Mouse (Mus musculus) kidney, adult 2 months (tissue): ENCODE results near the gene Acat3. TPM values are rescaled to one million over a fixed set of nuclear protein-coding genes. Genes with fewer than 3 reads are reported as not detected.

Source experiments
- DNase-seq: peaks from one replicate; pipeline ENCODE4 v3.0.0; 2021
- H3K27ac ChIP-seq: fragments of 200-500 bp; 2 replicates; pipeline ENCODE4 v1.5.1; 2012; ENCODE audit warnings: low read depth, low read length, control low read depth, inconsistent platforms; ENCODE audit not compliant: insufficient read depth
- H3K27me3 ChIP-seq: fragments of 200-500 bp; replicated peaks from 2 replicates; pipeline ENCODE4 v1.6.1; 2012; ENCODE audit warnings: mild to moderate bottlenecking, moderate library complexity, low read length, inconsistent platforms; ENCODE audit not compliant: control insufficient read depth, insufficient read depth
- H3K36me3 ChIP-seq: fragments of 200-500 bp; 2 replicates; pipeline ENCODE4 v1.6.1; 2012; ENCODE audit warnings: mild to moderate bottlenecking, moderate library complexity, low read length, inconsistent platforms; ENCODE audit not compliant: control insufficient read depth, insufficient read depth
- H3K4me1 ChIP-seq: fragments of 200-500 bp; 2 replicates; pipeline ENCODE4 v1.6.1; 2011; ENCODE audit warnings: low read length; ENCODE audit not compliant: control insufficient read depth, insufficient read depth
- H3K4me3 ChIP-seq: fragments of 200-500 bp; 2 replicates; pipeline ENCODE4 v1.5.1; 2011; ENCODE audit warnings: mild to moderate bottlenecking, low read depth, low read length, control low read depth; ENCODE audit not compliant: insufficient read depth
- CTCF ChIP-seq: fragments of 200-500 bp; conservative IDR thresholded peaks from 2 replicates; pipeline ENCODE4 v1.5.1; 2011; ENCODE audit warnings: low read depth, mild to moderate bottlenecking, control low read depth, low read length, moderate library complexity, mixed read lengths; ENCODE audit not compliant: insufficient read depth, insufficient read length
- POLR2A ChIP-seq: fragments of 200-500 bp; IDR thresholded peaks from one replicate; pipeline ENCODE4 v1.6.1; 2011; ENCODE audit warnings: low read depth, low read length, control low read depth
- WGBS: fragments of 180-500 bp; shearing (Covaris S2); methylation state at CpG from one replicate; pipeline ENCODE4 v1.1.7; 2018; 5-methylcytosine and 5-hydroxymethylcytosine counted together
- polyA plus RNA-seq: library from polyadenylated mRNA; depleted of rRNA; stranded (reverse); fragments of >200 nt; gene quantifications from 2 replicates; pipeline ENCODE4 v1.2.3, GENCODE M21; 2012; rRNA removed

The Acat3 gene
- polyA plus RNA-seq, 1 experiment = 10.3 TPM

- Histone ChIP-seq H3K4me1 (no peaks in the 10 kb centered on the region), H3K4me3 (no peak overlapping the region), H3K27me3 (no peaks in the 10 kb centered on the region), H3K36me3 (no peaks in the 10 kb centered on the region), H3K27ac (no peak overlapping the region)
- WGBS = 93% methylated on average over 4 of the region's 4 CpGs
- no peak for DNase-seq
- TF ChIP-seq POLR2A (no peak), CTCF (no peak)
These were observed 49.3 kb downstream of the Acat3 start for GRCm38 (mm10) chr17:12891054-12891453.

GRCm38 (mm10) chr17:12887021-12887775 is 53.2 kb downstream of the Acat3 start:
- no peak for TF ChIP-seq POLR2A
- no peak for TF ChIP-seq CTCF
- Histone ChIP-seq H3K36me3 (no peaks in the 10 kb centered on the region), H3K27me3 (no peaks in the 10 kb centered on the region), H3K27ac (no peak overlapping the region), H3K4me1 (no peaks in the 10 kb centered on the region), H3K4me3 (no peak overlapping the region)
- DNase-seq = no peak
- 66% methylated on average over 15 of the region's 15 CpGs for WGBS

- Histone ChIP-seq H3K27me3 (no peaks in the 10 kb centered on the region), H3K4me1 (no peaks in the 10 kb centered on the region), H3K36me3 (no peaks in the 10 kb centered on the region), H3K4me3 (no peak overlapping the region), H3K27ac (no peak overlapping the region)
- TF ChIP-seq POLR2A = no peak
- no peak for TF ChIP-seq CTCF
- WGBS = 48% methylated on average over 6 of the region's 6 CpGs
- DNase-seq = no peak
These were observed 53.8 kb downstream of the Acat3 start for GRCm38 (mm10) chr17:12886620-12887019.

GRCm38 (mm10) chr17:12881216-12881615 is 59.2 kb downstream of the Acat3 start:
- Histone ChIP-seq H3K4me1 (peaks cover 5% of the 10 kb centered on the region; the same call in 1 of the 2 replicates), H3K27me3 (no peaks in the 10 kb centered on the region), H3K36me3 (no peaks in the 10 kb centered on the region), H3K27ac (no peak overlapping the region), H3K4me3 (no peak overlapping the region)
- DNase-seq = no peak
- no peak for TF ChIP-seq CTCF
- TF ChIP-seq POLR2A = no peak
- 80% methylated on average over 1 of the region's 1 CpGs for WGBS

- Histone ChIP-seq H3K27me3 (no peaks in the 10 kb centered on the region), H3K4me3 (no peak overlapping the region), H3K27ac (no peak overlapping the region), H3K4me1 (peaks cover 5% of the 10 kb centered on the region; the same call in 1 of the 2 replicates), H3K36me3 (no peaks in the 10 kb centered on the region)
- DNase-seq = peak; percentile 91
- WGBS = 2% methylated on average over 14 of the region's 14 CpGs
- no peak for TF ChIP-seq POLR2A
- peak; percentile 77 for TF ChIP-seq CTCF
These were observed 60.2 kb downstream of the Acat3 start for GRCm38 (mm10) chr17:12880178-12880577.

- Histone ChIP-seq H3K27me3 (no peaks in the 10 kb centered on the region), H3K4me3 (no peak within 1 kb of the TSS), H3K36me3 (no peaks in the 10 kb centered on the region), H3K4me1 (peaks cover 5% of the 10 kb centered on the region; the same call in 1 of the 2 replicates), H3K27ac (no peak within 1 kb of the TSS)
- TF ChIP-seq POLR2A (no peak), CTCF (no peak)
- WGBS = 87% methylated on average over 5 of the region's 5 CpGs
- no peak for DNase-seq
These were observed 64.7 kb downstream of the Acat3 start, which contains the start of gene Mrgprh for GRCm38 (mm10) chr17:12875734-12876133. TSS of gene Mrgprh (plus strand) at chr17:12876034.

Other genes with a start within 250 kb of the Acat3 start
- 24.8 and 27.0 TPM in 2 replicates for gene Igf2r, start 170.9 kb downstream of the Acat3 start, polyA plus RNA-seq
- gene Mas1, start 72.5 kb downstream of the Acat3 start, polyA plus RNA-seq = 0.48 and 1.4 TPM in 2 replicates
- 0.31 and 0.52 TPM in 2 replicates for gene Mrgprh, start 64.6 kb downstream of the Acat3 start, polyA plus RNA-seq
- 1.7 and 2.1 TPM in 2 replicates for gene Pnldc1, start 30.4 kb downstream of the Acat3 start, polyA plus RNA-seq
- gene Tcp1, start 24.9 kb downstream of the Acat3 start, polyA plus RNA-seq = 51.8 and 78.4 TPM in 2 replicates
- 46.1 and 48.9 TPM in 2 replicates for gene Mrpl18, start 24.3 kb downstream of the Acat3 start, polyA plus RNA-seq
- 44.3 and 54.3 TPM in 2 replicates for gene Acat2, start 20.1 kb upstream of the Acat3 start, polyA plus RNA-seq
- gene Wtap, start 53.6 kb upstream of the Acat3 start, polyA plus RNA-seq = 17.3 and 23.9 TPM in 2 replicates
- gene Sod2, start 66.2 kb upstream of the Acat3 start, polyA plus RNA-seq = 731 and 1,146 TPM in 2 replicates
- gene Gpr31b, start 111.7 kb upstream of the Acat3 start, polyA plus RNA-seq = 0.11 and 0.22 TPM in 2 replicates
- gene Tcp10b, start 120.5 kb upstream of the Acat3 start, polyA plus RNA-seq = 0.14 and 0.42 TPM in 2 replicates
- 0.04 TPM in 1 of 2 replicates, not detected in the other for gene Unc93a, start 191.2 kb upstream of the Acat3 start, polyA plus RNA-seq